Mouse (Mus musculus): ENCODE measurements around the gene Olfr315.
A peak's percentile ranks its signal among the peaks of the same experiment; 100 is the strongest.
"Not testable (repeated sequence)": the region's sequence is repeated elsewhere in the genome, so short reads cannot be mapped to it uniquely, and the experiment has no call there.

The Olfr315 gene

GRCm38 (mm10) chr11:58772888-58773287 is at the start of gene Olfr315:
Gene Olfr315, plus strand, starts transcription at chr11:58773188.
- DNase-seq (ENCODE audit: low spot score in 2 of 2) = no peak

GRCm38 (mm10) chr11:58723914-58724313 is 49.1 kb upstream of the Olfr315 start, which contains the start of gene Olfr318:
Gene Olfr318, minus strand, starts transcription at chr11:58724014.
- DNase-seq (ENCODE audit: low spot score in 2 of 2) = no peak

- DNase-seq (ENCODE audit: low spot score in 2 of 2) = not testable (repeated sequence)
Observed at GRCm38 (mm10) chr11:58727896-58728650, 44.9 kb upstream of the Olfr315 start.

DNA sequence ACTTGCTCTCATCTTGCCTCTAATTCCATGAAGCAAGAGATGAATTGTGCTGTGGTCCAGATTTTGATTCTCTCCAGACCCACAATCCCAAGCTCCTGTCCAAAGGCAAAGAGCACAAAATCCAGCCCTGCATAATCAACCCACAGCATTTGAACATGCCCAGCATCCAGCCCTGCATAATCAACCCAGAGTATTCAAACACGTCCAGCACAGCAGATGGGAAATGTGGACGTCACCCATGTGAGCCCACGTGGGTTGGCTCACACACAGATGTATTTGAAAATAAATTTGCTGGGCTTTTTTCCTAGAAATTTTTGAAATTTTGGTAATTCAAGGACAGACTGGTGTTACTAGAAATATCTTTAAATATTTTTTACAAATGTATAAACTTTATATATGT is 39.6 kb upstream of the Olfr315 start:
- no peak for DNase-seq (ENCODE audit: low spot score in 2 of 2)

GRCm38 (mm10) chr11:58738792-58739262 is 34.2 kb upstream of the Olfr315 start, which contains the start of gene Olfr317:
Gene Olfr317, minus strand, starts transcription at chr11:58739212.
- DNase-seq (ENCODE audit: low spot score in 2 of 2) = no peak

DNA sequence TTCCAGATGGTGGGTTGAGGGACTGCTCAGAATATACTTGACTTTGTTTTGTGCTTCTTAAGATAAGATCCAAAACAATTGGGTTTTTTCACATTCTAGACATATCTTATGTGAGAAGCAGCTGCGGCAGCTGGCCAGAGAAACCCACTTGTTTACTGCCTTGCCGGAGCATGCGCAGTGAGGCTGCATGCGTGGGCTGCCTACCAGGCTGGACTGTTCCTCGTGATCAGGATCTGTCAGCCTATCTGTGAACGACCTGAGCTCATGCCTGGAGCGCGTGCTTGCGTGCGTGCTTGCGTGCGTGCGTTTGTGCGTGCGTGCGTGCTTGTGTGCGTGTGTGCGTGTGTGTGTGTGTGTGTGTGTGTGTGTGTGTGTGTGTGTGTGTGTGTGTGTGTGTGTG is 21.9 kb upstream of the Olfr315 start:
- DNase-seq (ENCODE audit: low spot score in 2 of 2) = not testable (repeated sequence)

DNA sequence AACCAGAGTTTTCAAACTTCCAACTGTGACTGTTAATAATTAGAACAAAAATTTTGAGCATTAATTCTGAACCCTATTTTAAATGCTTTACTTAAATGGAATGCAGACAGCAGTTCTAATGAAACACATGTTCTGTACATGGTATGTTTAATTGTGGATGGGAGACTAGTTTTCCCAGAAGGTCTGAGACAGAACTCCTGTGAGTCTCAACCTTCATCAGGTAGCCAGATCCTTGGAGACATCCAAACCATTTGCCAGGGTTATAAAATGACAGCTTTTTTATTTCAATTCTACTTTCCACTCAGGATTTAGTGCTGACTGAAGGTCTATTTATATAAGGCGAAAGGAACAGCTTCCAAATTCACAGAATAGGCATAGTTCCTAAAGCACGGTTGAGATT is 20.6 kb upstream of the Olfr315 start, which contains the start of gene Olfr316:
Gene Olfr316 (plus strand): TSS at position 301 of the 400 bp plus-strand sequence.
- no peak for DNase-seq (ENCODE audit: low spot score in 2 of 2)

DNA sequence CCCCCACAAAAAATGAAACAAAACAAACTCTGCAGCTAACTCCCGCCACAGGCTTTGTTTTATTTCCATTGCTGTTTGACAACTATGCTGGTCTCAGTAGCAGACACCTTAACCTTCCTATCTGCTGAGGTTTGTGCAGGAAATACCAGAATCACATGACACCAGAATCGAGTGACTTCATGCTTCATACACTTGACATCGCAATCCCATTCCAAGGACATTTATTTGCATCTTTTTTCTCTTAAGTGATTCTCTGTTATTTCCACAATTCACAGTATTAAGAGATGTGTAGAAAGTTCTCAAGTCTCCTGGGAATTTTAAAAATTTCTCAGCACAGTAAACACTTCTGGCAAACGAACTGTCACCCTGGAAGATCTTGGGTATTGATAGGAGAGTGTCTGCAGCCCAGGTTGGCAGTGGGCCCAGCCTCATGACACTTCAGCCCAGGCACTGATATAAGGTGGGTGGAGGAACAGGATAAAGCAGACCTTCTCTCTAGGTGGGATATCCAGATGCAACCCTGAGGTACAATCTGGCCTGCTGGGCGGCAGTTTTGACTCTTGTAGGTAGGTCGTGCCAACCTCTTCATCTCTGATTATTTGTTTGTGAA is 9.6 kb downstream of the Olfr315 start, which contains the start of gene Olfr314:
Gene Olfr314 (plus strand): TSS at position 473 of the 610 bp plus-strand sequence.
- DNase-seq (ENCODE audit: low spot score in 2 of 2) = peak in 1 of 2 experiments; percentile 8

DNA sequence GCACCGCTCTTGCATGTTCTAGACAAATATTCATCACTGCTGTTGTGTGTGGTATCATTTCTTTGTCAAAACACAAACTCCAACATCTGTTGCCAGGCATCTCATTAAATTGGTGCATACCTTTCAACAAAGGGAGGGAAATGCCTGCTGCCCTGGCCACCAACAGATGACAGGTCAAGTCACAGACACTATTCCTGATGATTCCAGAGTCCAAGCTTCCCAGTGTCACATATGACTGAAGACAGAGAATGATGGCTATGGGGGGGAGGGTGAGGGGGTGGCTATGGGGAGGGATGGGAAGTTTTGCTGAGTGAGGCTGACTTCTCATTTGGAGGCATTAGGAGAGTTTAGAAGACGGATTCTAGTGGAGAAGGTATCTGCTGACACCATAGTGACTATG is 11.2 kb downstream of the Olfr315 start:
- DNase-seq (ENCODE audit: low spot score in 2 of 2) = no peak

GRCm38 (mm10) chr11:58787651-58788050 is 14.7 kb downstream of the Olfr315 start:
- DNase-seq (ENCODE audit: low spot score in 2 of 2) = peak in 1 of 2 experiments; percentile 8

DNA sequence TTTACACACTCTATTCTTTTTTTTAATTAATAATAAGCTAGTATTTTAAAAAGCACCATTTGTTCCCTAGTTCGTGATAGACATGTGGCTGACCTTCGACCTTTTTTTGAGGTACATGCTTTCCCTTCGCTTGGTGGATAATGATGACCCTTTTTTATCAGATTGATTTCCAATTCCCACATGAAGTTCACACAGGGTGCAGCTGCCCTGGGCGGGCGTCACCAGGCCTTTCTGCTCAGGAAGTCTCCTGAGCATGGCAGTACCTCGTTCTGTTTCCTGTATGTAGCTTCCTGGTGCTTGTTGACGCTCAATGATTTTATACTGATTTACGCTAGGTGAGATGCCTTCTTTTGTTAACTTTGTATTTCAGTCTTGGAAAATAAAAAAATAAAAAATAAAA is 15.4 kb downstream of the Olfr315 start:
- DNase-seq (ENCODE audit: low spot score in 2 of 2) = peak in 1 of 2 experiments; percentile 13

GRCm38 (mm10) chr11:58789532-58789931 is 16.5 kb downstream of the Olfr315 start:
- DNase-seq (ENCODE audit: low spot score in 2 of 2) = no peak

GRCm38 (mm10) chr11:58790053-58790452 is 17.1 kb downstream of the Olfr315 start:
- DNase-seq (ENCODE audit: low spot score in 2 of 2) = no peak

DNA sequence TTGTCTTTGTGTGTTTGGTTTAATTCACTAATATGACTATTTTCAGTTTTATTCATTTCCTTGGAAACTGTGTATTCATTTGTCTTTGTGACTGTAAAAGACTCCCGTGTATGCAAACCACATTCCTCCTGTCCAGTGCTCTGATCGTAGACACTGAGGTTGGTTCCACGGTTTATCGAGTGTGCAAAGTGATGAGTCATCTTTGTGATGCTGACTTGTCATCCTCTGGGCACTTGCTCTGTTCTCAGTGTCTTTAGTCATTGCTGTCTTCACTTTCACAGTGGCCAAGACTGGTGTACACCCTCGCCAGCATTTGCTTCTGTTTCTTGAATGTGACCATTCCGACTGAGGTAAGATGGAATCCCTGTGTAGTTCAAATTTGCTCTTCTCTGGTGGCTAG is 17.7 kb downstream of the Olfr315 start:
- DNase-seq (ENCODE audit: low spot score in 2 of 2) = no peak

DNA sequence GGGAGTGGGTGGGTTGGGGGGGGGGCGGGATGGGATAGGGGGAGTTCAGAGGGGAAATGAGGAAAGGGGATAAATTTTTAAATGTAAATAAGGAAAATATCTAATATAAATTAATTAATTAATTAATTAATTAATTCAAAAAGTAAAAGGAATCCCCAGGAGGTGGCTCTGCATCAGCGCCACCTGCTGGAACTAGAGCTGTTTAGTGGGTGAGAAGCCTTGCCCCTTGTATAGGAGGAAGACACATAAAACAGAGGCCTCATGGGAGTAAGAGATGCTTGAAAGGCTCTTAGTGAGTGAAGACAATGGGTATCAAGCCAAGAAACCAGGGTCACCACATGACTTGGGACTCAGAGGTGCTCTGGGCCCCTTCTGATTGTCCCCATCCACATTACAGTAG is 22.9 kb downstream of the Olfr315 start:
- peak in 1 of 2 experiments; percentile 41 for DNase-seq (ENCODE audit: low spot score in 2 of 2)

DNA sequence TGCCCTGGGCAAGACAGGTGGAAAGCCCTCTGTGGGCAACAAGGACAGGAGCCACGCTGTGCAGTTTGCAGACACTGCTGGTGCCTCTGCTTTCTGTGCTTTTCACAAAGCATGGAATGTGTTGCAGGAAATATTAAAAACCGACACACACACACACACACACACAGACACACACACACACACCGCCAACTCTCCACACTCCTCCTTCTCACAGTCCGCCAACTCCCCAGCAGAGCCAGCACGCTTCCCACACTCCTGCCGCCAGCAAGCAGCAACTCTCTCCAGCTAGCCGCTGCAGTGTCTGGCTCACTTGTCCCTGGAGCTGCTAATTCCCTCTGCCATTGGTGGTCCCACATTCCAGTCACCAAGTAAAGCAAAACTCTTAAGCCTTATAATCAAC is 23.9 kb downstream of the Olfr315 start:
- DNase-seq (ENCODE audit: low spot score in 2 of 2) = no peak

DNA sequence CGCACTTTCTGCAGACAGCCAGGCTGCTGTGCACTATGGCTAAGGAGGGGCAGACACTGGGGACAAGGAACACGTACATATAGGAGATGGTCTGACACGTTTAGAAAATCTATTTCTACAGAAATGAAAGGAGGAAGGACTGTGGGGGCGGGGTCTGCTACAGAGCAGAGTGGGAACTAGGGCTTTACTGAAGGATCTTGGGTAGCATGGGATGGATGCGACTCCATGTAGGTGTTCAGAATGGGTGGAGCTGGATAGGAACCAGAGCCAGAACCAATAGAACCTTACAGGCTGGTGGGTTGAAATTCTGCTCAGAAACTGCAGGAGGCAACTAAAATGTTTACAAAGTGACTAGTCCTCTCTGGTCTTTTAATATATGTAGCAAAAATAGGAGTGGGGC is 26.8 kb downstream of the Olfr315 start:
- no peak for DNase-seq (ENCODE audit: low spot score in 2 of 2)

GRCm38 (mm10) chr11:58801558-58802228 is 28.7 kb downstream of the Olfr315 start, which contains the start of gene Fam183b:
Gene Fam183b, minus strand, starts transcription at chr11:58801960.
- DNase-seq (ENCODE audit: low spot score in 2 of 2) = no peak

DNA sequence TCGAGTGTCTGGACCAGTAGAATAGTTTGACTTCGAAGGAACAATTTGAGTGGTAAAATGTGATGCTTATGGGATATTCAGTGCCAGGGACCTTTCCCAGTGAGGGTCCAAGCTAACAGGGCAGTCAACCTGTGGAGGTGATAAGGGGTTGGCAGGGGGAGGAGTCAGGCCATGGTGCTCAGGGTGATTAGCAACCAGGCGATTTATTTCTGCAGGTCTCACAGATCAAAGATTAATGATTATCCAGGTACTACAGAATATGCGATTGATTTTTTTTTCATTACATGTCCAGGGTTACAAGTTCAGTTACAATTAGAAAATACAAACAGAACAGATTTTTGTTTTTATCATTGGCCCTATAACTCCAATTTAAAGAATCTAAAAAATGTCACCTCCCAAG is 30.9 kb downstream of the Olfr315 start:
- no peak for DNase-seq (ENCODE audit: low spot score in 2 of 2)

DNA sequence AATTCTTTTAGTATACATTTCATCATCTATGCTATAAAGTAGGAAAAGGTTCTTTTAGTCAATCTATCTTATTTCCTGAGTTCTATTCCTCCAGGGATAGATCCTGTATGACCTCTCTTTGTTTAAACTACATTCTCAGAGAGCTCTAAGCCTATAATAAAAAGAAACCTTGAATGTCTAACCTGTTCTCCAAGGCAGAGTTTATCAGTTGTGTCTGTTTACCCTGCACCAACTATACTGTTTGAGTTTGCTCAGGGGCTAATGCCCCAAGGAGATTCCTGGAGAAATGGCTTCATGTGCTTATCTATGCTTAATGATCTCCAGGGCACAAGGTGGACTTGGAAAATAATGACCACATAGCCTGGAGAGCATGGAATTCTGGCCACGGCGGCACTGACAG is 31.4 kb downstream of the Olfr315 start:
- DNase-seq (ENCODE audit: low spot score in 2 of 2) = no peak

- DNase-seq (ENCODE audit: low spot score in 2 of 2) = peak in 1 of 2 experiments; percentile 36
Observed at GRCm38 (mm10) chr11:58812001-58812400, 39.0 kb downstream of the Olfr315 start.

DNA sequence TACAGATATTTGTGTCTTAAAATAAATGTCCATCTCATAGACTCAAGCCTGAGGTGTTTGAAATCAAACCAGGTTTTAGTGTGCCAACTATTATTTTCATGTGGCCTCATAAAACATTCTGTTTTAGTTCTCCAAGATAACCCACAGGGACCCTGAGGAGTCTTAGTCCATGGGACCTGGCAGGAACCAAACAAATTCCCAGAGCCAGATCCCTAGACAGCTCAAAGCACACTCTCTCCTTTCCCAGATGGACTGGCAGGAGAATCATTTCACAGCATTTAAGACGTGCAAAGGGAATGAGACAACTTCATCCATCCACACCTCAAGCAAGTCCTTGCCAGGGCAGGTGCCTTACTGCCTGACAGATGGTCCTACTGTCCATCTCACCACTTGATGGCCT is 41.7 kb downstream of the Olfr315 start, which contains the start of gene Olfr313:
Gene Olfr313 (plus strand): TSS at position 301 of the 400 bp plus-strand sequence.
- not testable (repeated sequence) for DNase-seq (ENCODE audit: low spot score in 2 of 2)

All from spleen, postnatal 10 days (tissue).